Mouse (Mus musculus) cortical plate, adult 2 months (tissue): ENCODE measurements around the gene Gm28038. TPM values are rescaled to one million over a fixed set of nuclear protein-coding genes. Genes with fewer than 3 reads are reported as not detected.

Experiments used
- H3K27ac ChIP-seq: fragments of 200-500 bp; 2 replicates; pipeline ENCODE4 v1.5.1; 2012; ENCODE audit warnings: low read length, control low read depth, inconsistent platforms; ENCODE audit not compliant: insufficient read depth
- H3K4me1 ChIP-seq: fragments of 200-500 bp; 2 replicates; pipeline ENCODE4 v1.6.1; 2011; ENCODE audit warnings: low read length; ENCODE audit not compliant: control insufficient read depth, insufficient read depth
- H3K4me3 ChIP-seq: fragments of 200-500 bp; 2 replicates; pipeline ENCODE4 v1.5.1; 2011; ENCODE audit warnings: mild to moderate bottlenecking, low read length, control low read depth; ENCODE audit not compliant: insufficient read depth
- CTCF ChIP-seq: fragments of 200-500 bp; IDR thresholded peaks from 2 replicates; pipeline ENCODE4 v1.5.1; 2011; ENCODE audit warnings: mild to moderate bottlenecking, control low read depth, low read length; ENCODE audit not compliant: insufficient read depth; ENCODE audit errors: extremely low read depth
- POLR2A ChIP-seq: fragments of 200-500 bp; IDR thresholded peaks from 2 replicates; pipeline ENCODE4 v1.6.1; 2011; ENCODE audit warnings: mild to moderate bottlenecking, low read length, control low read depth; ENCODE audit not compliant: insufficient read depth; ENCODE audit errors: extremely low read depth
- polyA plus RNA-seq: library from polyadenylated mRNA; depleted of rRNA; stranded (reverse); fragments of >200 nt; gene quantifications from 2 replicates; pipeline ENCODE4 v1.2.3, GENCODE M21; 2012

Gm28038 gene
- polyA plus RNA-seq, 1 experiment = not detected

- H3K27ac ChIP-seq = no peak overlapping the region
These were observed 808 bp downstream of the Gm28038 start for GRCm38 (mm10) chr2:30281651-30282050.

GRCm38 (mm10) chr2:30283193-30283592 is 2.4 kb downstream of the Gm28038 start:
- Histone ChIP-seq H3K4me3 (no peak overlapping the region), H3K4me1 (peaks cover 4% of the 10 kb centered on the region; the same call in 1 of the 2 replicates), H3K27ac (no peak overlapping the region)
- TF ChIP-seq CTCF (no peak), POLR2A (no peak)

More at GRCm38 (mm10) chr2:30281651-30282050, 808 bp downstream of the Gm28038 start:
- TF ChIP-seq CTCF (no peak), POLR2A (no peak)
- Histone ChIP-seq H3K4me3 (no peak overlapping the region), H3K4me1 (peaks cover 4% of the 10 kb centered on the region; the same call in 1 of the 2 replicates)

- H3K4me3 ChIP-seq = peak overlapping the region; percentile 83; the same call in 1 of the 2 replicates
- no peak for TF ChIP-seq CTCF
- H3K27ac ChIP-seq = no peak overlapping the region
- H3K4me1 ChIP-seq = peaks cover 4% of the 10 kb centered on the region; the same call in 1 of the 2 replicates
These were observed 4.2 kb downstream of the Gm28038 start for GRCm38 (mm10) chr2:30285004-30285403.

GRCm38 (mm10) chr2:30285416-30286181 is 4.8 kb downstream of the Gm28038 start:
- H3K4me1 ChIP-seq = peaks cover 4% of the 10 kb centered on the region; the same call in 1 of the 2 replicates
- peak overlapping the region; percentile 83 for H3K4me3 ChIP-seq
- no peak overlapping the region for H3K27ac ChIP-seq
- no peak for TF ChIP-seq POLR2A
- TF ChIP-seq CTCF = no peak

GRCm38 (mm10) chr2:30286192-30287026 is 5.6 kb downstream of the Gm28038 start, which contains the start of the genes Dolk and Nup188:
Dolk (minus strand) TSS chr2:30286334.
Nup188 (plus strand) TSS chr2:30286397.
- H3K27ac ChIP-seq = no peak within 1 kb of the TSS
- TF ChIP-seq POLR2A = peak; percentile 90
- TF ChIP-seq CTCF = no peak
- H3K4me1 ChIP-seq = peaks cover 4% of the 10 kb centered on the region; the same call in 1 of the 2 replicates
- H3K4me3 ChIP-seq = peak within 1 kb of the TSS; percentile 83

GRCm38 (mm10) chr2:30287027-30287373 is 6.2 kb downstream of the Gm28038 start:
- H3K27ac ChIP-seq = no peak overlapping the region
- H3K4me3 ChIP-seq = peak overlapping the region; percentile 83
- TF ChIP-seq POLR2A (no peak), CTCF (no peak)
- H3K4me1 ChIP-seq = peaks cover 4% of the 10 kb centered on the region; the same call in 1 of the 2 replicates

- TF ChIP-seq POLR2A = no peak
- TF ChIP-seq CTCF = no peak
- Histone ChIP-seq H3K4me3 (no peak overlapping the region), H3K4me1 (no peaks in the 10 kb centered on the region), H3K27ac (no peak overlapping the region)
These were observed 18.7 kb downstream of the Gm28038 start for GRCm38 (mm10) chr2:30299525-30299924.

GRCm38 (mm10) chr2:30299966-30300365 is 19.1 kb downstream of the Gm28038 start:
- TF ChIP-seq POLR2A (no peak), CTCF (no peak)
- H3K4me1 ChIP-seq = no peaks in the 10 kb centered on the region
- no peak overlapping the region for H3K27ac ChIP-seq
- H3K4me3 ChIP-seq = no peak overlapping the region

- no peak overlapping the region for H3K4me3 ChIP-seq
- H3K4me1 ChIP-seq = no peaks in the 10 kb centered on the region
- TF ChIP-seq POLR2A = no peak
- no peak for TF ChIP-seq CTCF
- H3K27ac ChIP-seq = no peak overlapping the region
These were observed 25.2 kb downstream of the Gm28038 start for GRCm38 (mm10) chr2:30306087-30306486.
